Mouse (Mus musculus) bone marrow macrophage, adult 2 months (primary cell): ENCODE measurements around the gene Cpn2. TPM values are rescaled to one million over a fixed set of nuclear protein-coding genes. Genes with fewer than 3 reads are reported as not detected.

Experiments
- H3K27ac ChIP-seq: 2 replicates; pipeline ENCODE4 v1.5.1; 2012; ENCODE audit warnings: low read depth, low read length; ENCODE audit not compliant: insufficient read depth
- H3K4me1 ChIP-seq: 2 replicates; pipeline ENCODE4 v1.6.1; 2012; ENCODE audit warnings: low read length; ENCODE audit not compliant: control insufficient read depth, insufficient read depth
- H3K4me3 ChIP-seq: 2 replicates; pipeline ENCODE4 v1.5.1; 2012; ENCODE audit warnings: mild to moderate bottlenecking, low read length, moderate library complexity; ENCODE audit not compliant: insufficient read depth
- CTCF ChIP-seq: IDR thresholded peaks from 2 replicates; pipeline ENCODE4 v1.5.1; 2012; ENCODE audit warnings: low read depth, mild to moderate bottlenecking, low read length, moderate library complexity
- POLR2A ChIP-seq: IDR thresholded peaks from 2 replicates; pipeline ENCODE4 v1.6.1; 2012; ENCODE audit warnings: mild to moderate bottlenecking, low read depth, low read length, borderline replicate concordance
- polyA plus RNA-seq: library from polyadenylated mRNA; stranded (reverse); fragments of >200 nt; gene quantifications from 2 replicates; pipeline ENCODE4 v1.2.4, GENCODE M21; 2012; ENCODE audit not compliant: missing spikeins, insufficient read depth, insufficient read length

Gene Cpn2
- polyA plus RNA-seq, 1 experiment, result not detected

GRCm38 (mm10) chr16:30231882-30232604 is 35.3 kb downstream of the Cpn2 start:
- H3K4me1 ChIP-seq, result no peaks in the 10 kb centered on the region
- H3K4me3 ChIP-seq, result no peak overlapping the region
- TF ChIP-seq CTCF, result no peak
- TF ChIP-seq POLR2A, result no peak

GRCm38 (mm10) chr16:30227352-30227751 is 39.9 kb downstream of the Cpn2 start:
- Histone ChIP-seq H3K27ac (no peak overlapping the region), H3K4me1 (no peaks in the 10 kb centered on the region), H3K4me3 (no peak overlapping the region)
- TF ChIP-seq CTCF (no peak), POLR2A (no peak)

More at GRCm38 (mm10) chr16:30231882-30232604, 35.3 kb downstream of the Cpn2 start:
- H3K27ac ChIP-seq, result no peak overlapping the region

DNA sequence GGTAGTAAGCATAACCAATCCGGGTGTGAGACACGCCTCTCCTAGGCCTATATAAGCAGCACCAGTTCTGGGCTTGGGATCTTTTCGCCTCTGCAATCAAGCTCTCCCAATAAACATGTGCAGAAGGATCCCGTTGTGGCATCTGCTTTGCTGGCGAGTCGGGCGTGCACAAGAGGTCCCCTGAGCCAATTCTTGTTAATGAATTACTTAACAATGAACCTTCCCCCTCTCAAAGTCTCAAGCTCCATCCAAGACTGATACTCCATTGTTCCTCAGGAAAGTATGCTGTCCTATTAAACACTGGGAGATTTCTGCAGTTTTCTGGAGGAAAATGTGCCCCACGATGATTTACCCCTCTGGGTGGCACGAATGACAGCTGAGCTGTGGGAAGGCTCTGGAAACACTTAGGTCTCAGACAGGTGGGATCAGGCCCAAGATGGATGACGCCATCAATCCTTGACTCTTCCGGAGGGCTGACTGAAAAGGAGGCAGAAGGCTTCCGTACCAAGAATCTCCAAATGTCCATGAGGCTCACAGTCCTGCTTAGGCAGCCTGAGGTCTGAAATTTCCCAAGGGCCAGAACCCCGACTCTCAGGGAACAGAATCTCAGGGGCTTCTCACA is 46.0 kb downstream of the Cpn2 start:
- no peak overlapping the region for H3K4me3 ChIP-seq
- H3K4me1 ChIP-seq, result no peaks in the 10 kb centered on the region
- H3K27ac ChIP-seq, result no peak overlapping the region
- TF ChIP-seq POLR2A (no peak), CTCF (no peak)

DNA sequence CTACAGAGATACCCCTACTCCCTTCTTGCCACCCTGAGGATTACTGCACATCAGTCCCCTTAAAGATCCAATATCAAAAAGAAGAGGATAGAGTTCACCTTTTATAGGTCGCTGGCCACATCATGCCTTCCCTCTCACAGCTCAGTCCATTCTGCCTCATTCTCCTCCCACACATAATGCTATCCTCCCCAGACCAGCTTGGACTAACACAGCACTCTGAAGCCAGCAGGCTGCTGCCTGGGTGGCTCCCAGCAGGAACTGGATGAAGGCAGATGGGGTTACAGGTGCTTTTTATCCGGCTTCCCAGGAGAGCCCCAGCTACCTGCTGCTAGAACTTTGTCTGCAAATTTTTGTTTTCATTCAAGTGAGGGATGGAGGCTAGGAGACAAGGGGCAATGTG is 51.5 kb downstream of the Cpn2 start:
- Histone ChIP-seq H3K4me1 (no peaks in the 10 kb centered on the region), H3K4me3 (no peak overlapping the region), H3K27ac (no peak overlapping the region)
- TF ChIP-seq CTCF (no peak), POLR2A (no peak)

DNA sequence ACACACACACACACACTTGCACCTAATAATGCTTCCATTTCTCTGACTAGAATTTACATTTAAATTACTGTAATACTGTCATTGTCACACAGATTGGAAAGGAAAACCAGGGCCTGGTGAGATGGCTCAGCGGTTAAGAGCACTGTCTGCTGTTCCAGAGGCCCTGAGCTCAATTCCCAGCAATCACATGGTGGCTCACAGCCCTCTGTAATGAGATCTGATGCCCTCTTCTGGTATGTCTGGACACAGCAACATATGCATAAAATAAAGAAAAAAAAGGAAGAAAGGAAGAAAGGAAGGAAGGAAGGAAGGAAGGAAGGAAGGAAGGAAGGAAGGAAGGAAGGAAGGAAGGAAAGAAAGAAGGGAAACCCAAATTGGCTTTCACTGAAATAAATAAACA is 53.7 kb downstream of the Cpn2 start:
- Histone ChIP-seq H3K4me1 (no peaks in the 10 kb centered on the region), H3K27ac (no peak overlapping the region), H3K4me3 (no peak overlapping the region)
- TF ChIP-seq POLR2A (no peak), CTCF (no peak)

DNA sequence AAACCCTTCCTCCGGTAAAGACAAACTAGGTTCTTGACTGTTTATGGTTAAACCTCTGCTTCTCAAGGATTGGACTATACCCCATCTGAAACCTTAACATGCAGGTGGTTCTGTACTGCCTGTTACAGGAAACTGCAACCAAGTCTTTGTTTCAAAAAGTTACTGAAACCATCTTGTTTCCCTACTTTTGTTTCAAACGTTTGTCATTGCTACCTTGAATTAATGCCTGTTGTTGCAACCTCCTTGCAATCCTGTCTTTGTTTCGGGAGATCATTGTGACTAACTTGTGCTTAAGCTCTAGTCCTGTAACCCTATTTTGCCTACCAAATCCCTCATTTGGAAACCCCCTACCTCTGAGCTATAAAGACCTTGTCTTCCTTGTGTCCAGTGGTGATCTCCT is 55.3 kb downstream of the Cpn2 start:
- H3K4me3 ChIP-seq, result no peak overlapping the region
- H3K27ac ChIP-seq, result no peak overlapping the region
- H3K4me1 ChIP-seq, result no peaks in the 10 kb centered on the region
- TF ChIP-seq POLR2A (no peak), CTCF (no peak)

- TF ChIP-seq CTCF, result peak; percentile 20; the same call in 1 of the 2 replicates
- no peak for TF ChIP-seq POLR2A
- Histone ChIP-seq H3K4me3 (no peak overlapping the region), H3K4me1 (no peaks in the 10 kb centered on the region), H3K27ac (no peak overlapping the region)
Observed at GRCm38 (mm10) chr16:30209264-30209663, 58.0 kb downstream of the Cpn2 start.

DNA sequence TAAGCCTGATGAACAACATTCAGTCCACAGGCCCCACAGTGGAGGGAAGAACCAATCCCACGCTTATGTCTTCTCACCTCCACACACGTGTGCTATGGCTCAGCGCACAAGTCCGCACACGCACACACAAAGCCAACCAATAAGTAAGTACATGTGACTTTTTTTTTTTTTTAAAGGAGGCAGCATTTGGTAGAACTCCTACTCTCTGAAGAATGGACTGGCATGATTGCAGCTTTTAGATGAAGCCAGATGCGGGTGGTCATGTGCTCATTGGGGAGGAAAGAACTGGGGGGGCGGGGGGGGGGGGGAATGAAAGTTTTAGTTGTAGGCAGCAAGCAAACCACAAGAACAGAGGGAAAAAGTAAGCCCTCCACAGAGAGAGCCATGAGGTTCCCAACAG is 59.3 kb downstream of the Cpn2 start:
- no peak for TF ChIP-seq CTCF
- no peak for TF ChIP-seq POLR2A
- no peak overlapping the region for H3K4me3 ChIP-seq
- no peak overlapping the region for H3K27ac ChIP-seq
- no peaks in the 10 kb centered on the region for H3K4me1 ChIP-seq

GRCm38 (mm10) chr16:30207111-30207828 is 60.0 kb downstream of the Cpn2 start:
- Histone ChIP-seq H3K27ac (no peak overlapping the region), H3K4me1 (no peaks in the 10 kb centered on the region), H3K4me3 (no peak overlapping the region)
- no peak for TF ChIP-seq POLR2A
- no peak for TF ChIP-seq CTCF

Other genes starting within 250 kb of the Cpn2 start
- gene Hes1, start 203.1 kb downstream of the Cpn2 start, polyA plus RNA-seq, result not detected in 2 replicates
- gene Lrrc15, start 15.8 kb upstream of the Cpn2 start, polyA plus RNA-seq, result not detected in 2 replicates
- gene Gp5, start 43.3 kb upstream of the Cpn2 start, polyA plus RNA-seq, result not detected in 2 replicates
- gene Atp13a3, start 138.5 kb upstream of the Cpn2 start, polyA plus RNA-seq, result 39.1 and 46.6 TPM in 2 replicates